Mouse (Mus musculus): Measurements from ENCODE around the gene Dppa4. TPM values are rescaled to one million over a fixed set of nuclear protein-coding genes. Genes with fewer than 3 reads are reported as not detected.

Gene Dppa4
- polyA plus RNA-seq (2014; fragmentation: Nextera tagmentation; extraction: Ambion mirVana) = not detected in 2 replicates

- Histone ChIP-seq H3K27me3 (ENCODE audit: control insufficient read depth, insufficient read depth, low read length) (no peaks in the 10 kb centered on the region), H3K27ac (ENCODE audit: low read depth, low read length) (no peak within 1 kb of the TSS), H3K4me2 (ENCODE audit: low read depth, low read length) (no peak within 1 kb of the TSS), H3K36me3 (ENCODE audit: control insufficient read depth, insufficient read depth, low read length) (no peaks in the 10 kb centered on the region), H3K9me3 (ENCODE audit: control insufficient read depth, low read length) (no peaks in the 10 kb centered on the region), H3K4me3 (ENCODE audit: low read depth, low read length) (no peak within 1 kb of the TSS), H3K4me1 (ENCODE audit: control insufficient read depth, insufficient read depth, low read length) (no peaks in the 10 kb centered on the region), H3K9ac (replicated peaks; ENCODE audit: low read depth, low read length) (no peak within 1 kb of the TSS)
- no peak for ATAC-seq (ENCODE audit: low read depth)
- 90% methylated on average over 4 of the region's 4 CpGs for WGBS
Observed at GRCm38 (mm10) chr16:48283517-48283916, at the start of gene Dppa4. Gene Dppa4, plus strand, starts transcription at chr16:48283733.

DNA sequence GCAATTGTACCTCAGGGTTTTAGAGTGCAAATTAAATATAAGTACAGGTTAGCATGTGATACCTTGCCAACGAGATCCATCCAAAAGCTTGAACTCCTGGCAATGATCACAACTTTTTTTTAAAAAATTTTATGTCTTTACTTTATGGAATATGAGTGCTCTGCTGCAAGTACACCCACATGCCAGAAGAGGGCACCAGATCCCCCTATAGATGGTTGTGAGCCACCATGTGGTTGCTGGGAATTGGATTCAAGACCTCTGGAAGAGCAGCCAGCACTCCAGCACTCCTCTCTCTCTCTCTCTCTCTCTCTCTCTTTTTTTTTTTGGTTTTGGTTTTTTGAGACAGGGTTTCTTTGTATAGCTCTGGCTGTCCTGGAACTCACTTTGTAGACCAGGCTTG lies 48.5 kb upstream of the Dppa4 start:
- no peaks in the 10 kb centered on the region for H3K36me3 ChIP-seq (ENCODE audit: control insufficient read depth, insufficient read depth, low read length)
- no peak overlapping the region for H3K27ac ChIP-seq (ENCODE audit: low read depth, low read length)
- H3K4me2 ChIP-seq (ENCODE audit: low read depth, low read length) = no peak overlapping the region
- H3K4me1 ChIP-seq (ENCODE audit: control insufficient read depth, insufficient read depth, low read length) = no peaks in the 10 kb centered on the region
- no peak overlapping the region for H3K9ac ChIP-seq (replicated peaks; ENCODE audit: low read depth, low read length)
- H3K4me3 ChIP-seq (ENCODE audit: low read depth, low read length) = no peak overlapping the region
- ATAC-seq (ENCODE audit: low read depth) = no peak
- H3K27me3 ChIP-seq (ENCODE audit: control insufficient read depth, insufficient read depth, low read length) = no peaks in the 10 kb centered on the region
- 84% methylated on average over 1 of the region's 1 CpGs for WGBS
- no peaks in the 10 kb centered on the region for H3K9me3 ChIP-seq (ENCODE audit: control insufficient read depth, low read length)

DNA sequence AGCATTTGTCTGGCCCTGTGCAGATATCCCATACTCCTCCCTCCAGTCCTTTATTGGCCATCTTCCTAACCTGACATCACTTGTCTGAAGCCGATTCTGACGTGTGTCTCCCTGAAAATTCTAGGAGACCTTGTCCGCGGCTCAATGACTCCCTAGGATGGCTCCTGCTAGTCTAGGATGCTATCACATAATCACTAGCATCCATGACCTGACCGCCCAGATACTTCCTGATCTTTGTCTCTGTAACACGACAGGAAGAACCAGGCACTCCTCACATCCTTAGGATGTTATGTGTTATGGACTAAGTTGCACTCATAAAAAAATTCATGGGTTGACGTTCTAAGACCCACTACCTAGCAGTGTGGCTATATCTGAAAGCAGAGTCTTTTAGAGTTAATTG lies 45.9 kb upstream of the Dppa4 start:
- H3K27ac ChIP-seq (ENCODE audit: low read depth, low read length) = no peak overlapping the region
- no peaks in the 10 kb centered on the region for H3K9me3 ChIP-seq (ENCODE audit: control insufficient read depth, low read length)
- H3K36me3 ChIP-seq (ENCODE audit: control insufficient read depth, insufficient read depth, low read length) = no peaks in the 10 kb centered on the region
- no peak overlapping the region for H3K4me2 ChIP-seq (ENCODE audit: low read depth, low read length)
- H3K4me3 ChIP-seq (ENCODE audit: low read depth, low read length) = no peak overlapping the region
- no peaks in the 10 kb centered on the region for H3K27me3 ChIP-seq (ENCODE audit: control insufficient read depth, insufficient read depth, low read length)
- H3K9ac ChIP-seq (replicated peaks; ENCODE audit: low read depth, low read length) = no peak overlapping the region
- 93% methylated on average over 7 of the region's 7 CpGs for WGBS
- no peak for ATAC-seq (ENCODE audit: low read depth)
- H3K4me1 ChIP-seq (ENCODE audit: control insufficient read depth, insufficient read depth, low read length) = no peaks in the 10 kb centered on the region

- 85% methylated on average over 2 of the region's 2 CpGs for WGBS
- ATAC-seq (ENCODE audit: low read depth) = no peak
Observed at GRCm38 (mm10) chr16:48247044-48247661, 36.4 kb upstream of the Dppa4 start.

DNA sequence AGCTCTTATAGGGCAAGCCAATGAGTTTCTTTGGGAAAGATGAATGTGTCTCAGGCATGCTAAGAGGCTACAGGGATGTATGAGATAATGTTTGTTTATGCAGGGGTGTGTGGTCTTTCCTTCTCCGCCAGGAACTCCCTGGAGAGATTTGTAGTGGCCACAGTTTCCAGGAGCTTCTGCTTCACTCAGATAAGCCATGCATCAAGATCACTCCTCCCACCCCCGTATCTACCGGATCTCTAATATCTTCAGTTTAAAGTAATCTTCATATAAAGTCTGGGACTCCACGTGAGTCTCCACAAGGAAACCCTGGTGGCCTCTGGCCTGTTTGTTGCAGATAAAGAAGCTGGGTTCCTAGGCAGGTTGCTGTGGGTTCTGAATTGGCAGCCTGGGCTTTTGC lies 30.7 kb upstream of the Dppa4 start:
- no peak for ATAC-seq (ENCODE audit: low read depth)
- Histone ChIP-seq H3K4me2 (ENCODE audit: low read depth, low read length) (no peak overlapping the region), H3K4me1 (ENCODE audit: control insufficient read depth, insufficient read depth, low read length) (no peaks in the 10 kb centered on the region), H3K9ac (replicated peaks; ENCODE audit: low read depth, low read length) (no peak overlapping the region), H3K4me3 (ENCODE audit: low read depth, low read length) (no peak overlapping the region), H3K9me3 (ENCODE audit: control insufficient read depth, low read length) (no peaks in the 10 kb centered on the region), H3K27ac (ENCODE audit: low read depth, low read length) (no peak overlapping the region), H3K27me3 (ENCODE audit: control insufficient read depth, insufficient read depth, low read length) (no peaks in the 10 kb centered on the region), H3K36me3 (ENCODE audit: control insufficient read depth, insufficient read depth, low read length) (no peaks in the 10 kb centered on the region)
- 81% methylated on average over 4 of the region's 4 CpGs for WGBS

More at GRCm38 (mm10) chr16:48247044-48247661, 36.4 kb upstream of the Dppa4 start:
- Histone ChIP-seq H3K4me3 (ENCODE audit: low read depth, low read length) (no peak overlapping the region), H3K4me2 (ENCODE audit: low read depth, low read length) (no peak overlapping the region), H3K4me1 (ENCODE audit: control insufficient read depth, insufficient read depth, low read length) (no peaks in the 10 kb centered on the region), H3K27ac (ENCODE audit: low read depth, low read length) (no peak overlapping the region), H3K9me3 (ENCODE audit: control insufficient read depth, low read length) (no peaks in the 10 kb centered on the region), H3K9ac (replicated peaks; ENCODE audit: low read depth, low read length) (no peak overlapping the region), H3K27me3 (ENCODE audit: control insufficient read depth, insufficient read depth, low read length) (no peaks in the 10 kb centered on the region), H3K36me3 (ENCODE audit: control insufficient read depth, insufficient read depth, low read length) (no peaks in the 10 kb centered on the region)

- Histone ChIP-seq H3K4me1 (ENCODE audit: control insufficient read depth, insufficient read depth, low read length) (no peaks in the 10 kb centered on the region), H3K27ac (ENCODE audit: low read depth, low read length) (no peak overlapping the region), H3K4me3 (ENCODE audit: low read depth, low read length) (no peak overlapping the region), H3K4me2 (ENCODE audit: low read depth, low read length) (no peak overlapping the region), H3K36me3 (ENCODE audit: control insufficient read depth, insufficient read depth, low read length) (no peaks in the 10 kb centered on the region), H3K27me3 (ENCODE audit: control insufficient read depth, insufficient read depth, low read length) (no peaks in the 10 kb centered on the region), H3K9ac (replicated peaks; ENCODE audit: low read depth, low read length) (no peak overlapping the region), H3K9me3 (ENCODE audit: control insufficient read depth, low read length) (no peaks in the 10 kb centered on the region)
- 90% methylated on average over 5 of the region's 5 CpGs for WGBS
- no peak for ATAC-seq (ENCODE audit: low read depth)
Observed at GRCm38 (mm10) chr16:48254584-48254983, 28.9 kb upstream of the Dppa4 start.

DNA sequence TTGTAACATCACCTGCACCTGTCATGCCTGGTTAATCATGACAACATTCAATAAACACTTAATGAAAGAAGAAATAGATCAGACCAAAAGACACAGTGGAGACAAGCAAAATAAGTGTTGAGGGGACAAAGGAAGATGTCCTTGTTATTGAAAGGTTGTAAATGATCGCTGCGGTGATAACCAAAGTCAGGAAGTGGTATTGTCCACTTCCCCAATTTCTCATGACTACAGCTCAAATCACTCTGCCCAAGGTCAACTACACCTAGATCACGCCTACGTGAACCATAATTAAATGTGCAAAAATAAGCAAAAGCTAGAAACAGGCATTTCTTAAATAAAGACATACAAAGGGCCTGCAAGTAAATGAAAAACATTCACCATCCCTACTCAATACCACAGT lies 24.0 kb upstream of the Dppa4 start:
- Histone ChIP-seq H3K36me3 (ENCODE audit: control insufficient read depth, insufficient read depth, low read length) (no peaks in the 10 kb centered on the region), H3K9me3 (ENCODE audit: control insufficient read depth, low read length) (no peaks in the 10 kb centered on the region), H3K4me1 (ENCODE audit: control insufficient read depth, insufficient read depth, low read length) (no peaks in the 10 kb centered on the region), H3K4me2 (ENCODE audit: low read depth, low read length) (no peak overlapping the region), H3K9ac (replicated peaks; ENCODE audit: low read depth, low read length) (no peak overlapping the region), H3K27me3 (ENCODE audit: control insufficient read depth, insufficient read depth, low read length) (no peaks in the 10 kb centered on the region), H3K27ac (ENCODE audit: low read depth, low read length) (no peak overlapping the region), H3K4me3 (ENCODE audit: low read depth, low read length) (no peak overlapping the region)
- ATAC-seq (ENCODE audit: low read depth) = no peak
- WGBS = 92% methylated on average over 4 of the region's 4 CpGs

DNA sequence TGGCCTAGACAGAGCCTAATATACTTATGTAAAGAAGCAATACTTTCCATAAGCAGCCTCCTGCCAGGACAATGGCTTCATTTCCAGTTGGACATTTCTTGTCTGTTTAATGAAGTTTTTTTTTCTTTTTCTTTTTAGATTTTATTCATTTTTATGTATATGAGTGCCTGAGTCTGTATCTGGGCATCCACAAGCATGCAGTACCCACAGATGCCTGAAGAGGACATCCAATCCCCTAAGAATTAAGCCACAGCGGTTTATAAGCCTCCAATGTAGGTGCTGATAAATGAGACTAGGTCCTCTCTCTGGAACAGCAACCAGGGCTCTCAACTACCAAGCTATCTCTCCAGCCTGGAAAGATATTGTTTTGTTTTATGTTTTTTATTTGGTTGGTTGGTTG lies 20.6 kb upstream of the Dppa4 start:
- Histone ChIP-seq H3K27ac (ENCODE audit: low read depth, low read length) (no peak overlapping the region), H3K36me3 (ENCODE audit: control insufficient read depth, insufficient read depth, low read length) (no peaks in the 10 kb centered on the region), H3K9me3 (ENCODE audit: control insufficient read depth, low read length) (no peaks in the 10 kb centered on the region), H3K4me1 (ENCODE audit: control insufficient read depth, insufficient read depth, low read length) (no peaks in the 10 kb centered on the region), H3K4me2 (ENCODE audit: low read depth, low read length) (no peak overlapping the region), H3K27me3 (ENCODE audit: control insufficient read depth, insufficient read depth, low read length) (no peaks in the 10 kb centered on the region), H3K4me3 (ENCODE audit: low read depth, low read length) (no peak overlapping the region), H3K9ac (replicated peaks; ENCODE audit: low read depth, low read length) (no peak overlapping the region)
- WGBS = 79% methylated on average over 1 of the region's 1 CpGs
- ATAC-seq (ENCODE audit: low read depth) = no peak

DNA sequence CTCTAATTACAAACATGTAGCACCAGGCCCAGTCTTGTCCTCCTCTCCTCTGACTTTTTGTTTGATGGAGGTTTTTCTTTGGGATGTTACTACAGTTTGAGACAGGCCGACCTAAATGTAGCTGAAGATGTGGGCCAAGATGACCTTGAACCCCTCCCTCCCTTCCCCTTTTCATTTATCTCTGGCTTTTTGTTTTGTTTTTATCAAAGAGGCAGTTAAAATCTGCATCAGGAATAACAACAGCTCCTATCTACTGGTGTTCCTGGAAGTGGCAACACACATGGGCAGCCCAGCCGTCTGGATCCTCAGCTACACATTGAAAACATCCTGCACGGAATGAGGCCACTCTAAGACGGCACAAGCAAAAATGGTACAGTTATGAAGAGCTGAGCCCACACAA lies 17.7 kb upstream of the Dppa4 start:
- no peak overlapping the region for H3K4me2 ChIP-seq (ENCODE audit: low read depth, low read length)
- H3K9me3 ChIP-seq (ENCODE audit: control insufficient read depth, low read length) = no peaks in the 10 kb centered on the region
- ATAC-seq (ENCODE audit: low read depth) = no peak
- no peak overlapping the region for H3K27ac ChIP-seq (ENCODE audit: low read depth, low read length)
- no peaks in the 10 kb centered on the region for H3K27me3 ChIP-seq (ENCODE audit: control insufficient read depth, insufficient read depth, low read length)
- H3K9ac ChIP-seq (replicated peaks; ENCODE audit: low read depth, low read length) = no peak overlapping the region
- WGBS = 89% methylated on average over 4 of the region's 4 CpGs
- no peaks in the 10 kb centered on the region for H3K36me3 ChIP-seq (ENCODE audit: control insufficient read depth, insufficient read depth, low read length)
- H3K4me1 ChIP-seq (ENCODE audit: control insufficient read depth, insufficient read depth, low read length) = no peaks in the 10 kb centered on the region
- no peak overlapping the region for H3K4me3 ChIP-seq (ENCODE audit: low read depth, low read length)

Measured in neural tube, embryonic 14.5 days (tissue).